Mouse (Mus musculus): ENCODE results near the gene Gadl1. TPM values are rescaled to one million over a fixed set of nuclear protein-coding genes. Genes with fewer than 3 reads are reported as not detected.

Gene Gadl1
- polyA plus RNA-seq, 1 experiment from 2014 or later, result 0.60 TPM

GRCm38 (mm10) chr9:115908325-115908724 is 930 bp upstream of the Gadl1 start:
- Histone ChIP-seq H3K36me3 (no peaks in the 10 kb centered on the region), H3K4me3 (peak overlapping the region; percentile 11; the same call in 1 of the 2 replicates), H3K27ac (no peak overlapping the region), H3K4me2 (replicated peaks) (peak overlapping the region; percentile 49), H3K27me3 (0 out of 2 replicates have a peak, but pooled peaks cover 4% of the 10 kb centered on the region), H3K9me3 (no peaks in the 10 kb centered on the region), H3K9ac (peak overlapping the region; percentile 39; the same call in 1 of the 2 replicates), H3K4me1 (peaks cover 13% of the 10 kb centered on the region)
- WGBS, result 11% methylated on average over 15 of the region's 15 CpGs
- no peak for ATAC-seq (ENCODE audit: low FRiP score, low read depth)

DNA sequence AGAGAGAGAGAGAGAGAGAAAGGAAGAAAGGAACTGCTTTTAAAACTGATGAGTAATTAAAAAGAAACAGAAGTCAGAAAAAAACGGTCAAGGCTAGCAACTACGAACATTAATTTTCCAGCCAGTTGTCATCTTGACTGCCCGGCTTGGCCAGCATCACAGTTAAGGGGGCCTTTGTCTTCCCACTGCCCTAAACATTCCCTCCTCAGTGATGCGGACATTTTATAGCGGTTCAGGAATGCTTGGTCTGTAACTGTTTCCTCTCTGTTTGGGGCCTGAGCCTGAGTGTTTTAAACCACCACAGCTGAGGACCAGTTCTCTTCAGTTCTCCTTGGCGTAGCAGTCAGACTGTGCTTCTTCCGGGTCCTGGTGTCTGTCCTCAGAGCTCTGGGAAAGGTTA is 4.8 kb downstream of the Gadl1 start:
- H3K27me3 ChIP-seq, result no peaks in the 10 kb centered on the region
- 19% methylated on average over 7 of the region's 7 CpGs for WGBS
- H3K4me1 ChIP-seq, result peaks cover 24% of the 10 kb centered on the region
- ATAC-seq (ENCODE audit: low FRiP score, low read depth), result no peak
- no peaks in the 10 kb centered on the region for H3K36me3 ChIP-seq
- H3K4me3 ChIP-seq, result no peak overlapping the region
- H3K4me2 ChIP-seq (replicated peaks), result no peak overlapping the region
- H3K9me3 ChIP-seq, result 0 out of 2 replicates have a peak, but pooled peaks cover under 1% of the 10 kb centered on the region
- peak overlapping the region; percentile 72 for H3K27ac ChIP-seq
- no peak overlapping the region for H3K9ac ChIP-seq

GRCm38 (mm10) chr9:115915586-115916270 is 6.5 kb downstream of the Gadl1 start:
- H3K4me1 ChIP-seq, result peaks cover 24% of the 10 kb centered on the region
- H3K36me3 ChIP-seq, result no peaks in the 10 kb centered on the region
- H3K27ac ChIP-seq, result no peak overlapping the region
- no peaks in the 10 kb centered on the region for H3K27me3 ChIP-seq
- H3K9me3 ChIP-seq, result 0 out of 2 replicates have a peak, but pooled peaks cover 6% of the 10 kb centered on the region
- no peak for ATAC-seq (ENCODE audit: low FRiP score, low read depth)
- 46% methylated on average over 14 of the region's 14 CpGs for WGBS
- no peak overlapping the region for H3K4me2 ChIP-seq (replicated peaks)
- H3K9ac ChIP-seq, result no peak overlapping the region
- no peak overlapping the region for H3K4me3 ChIP-seq

DNA sequence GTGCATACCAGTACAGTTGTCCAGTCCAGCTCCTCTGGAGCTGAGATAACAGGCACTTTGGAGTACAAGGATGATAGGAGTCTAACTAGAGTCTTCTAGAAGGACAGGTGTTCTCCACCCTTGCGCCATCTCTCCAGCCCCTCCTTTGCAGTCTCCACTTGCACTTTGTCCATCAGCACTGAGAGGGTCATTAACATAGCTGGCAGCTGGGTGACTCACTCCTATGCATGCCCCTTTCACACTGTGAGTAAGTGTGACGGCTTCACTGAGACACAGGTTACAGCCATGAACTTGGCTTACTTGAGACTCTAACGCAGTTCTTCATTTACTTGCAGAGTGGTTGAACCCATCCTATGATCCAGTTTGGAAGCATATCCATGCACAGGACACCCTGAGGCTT is 10.5 kb downstream of the Gadl1 start:
- ATAC-seq (ENCODE audit: low FRiP score, low read depth), result no peak
- WGBS, result 92% methylated on average over 3 of the region's 3 CpGs

GRCm38 (mm10) chr9:115922662-115923061 is 13.4 kb downstream of the Gadl1 start:
- Histone ChIP-seq H3K9ac (no peak overlapping the region), H3K4me3 (no peak overlapping the region), H3K4me1 (peaks cover 5% of the 10 kb centered on the region; the same call in 1 of the 2 replicates), H3K9me3 (0 out of 2 replicates have a peak, but pooled peaks cover 6% of the 10 kb centered on the region), H3K36me3 (no peaks in the 10 kb centered on the region), H3K27me3 (no peaks in the 10 kb centered on the region), H3K27ac (no peak overlapping the region), H3K4me2 (replicated peaks) (no peak overlapping the region)
- ATAC-seq (ENCODE audit: low FRiP score, low read depth), result no peak
- WGBS, result 82% methylated on average over 10 of the region's 10 CpGs

More for the DNA sequence above, 10.5 kb downstream of the Gadl1 start:
- H3K9ac ChIP-seq, result no peak overlapping the region
- peaks cover 11% of the 10 kb centered on the region for H3K4me1 ChIP-seq
- no peaks in the 10 kb centered on the region for H3K36me3 ChIP-seq
- H3K27ac ChIP-seq, result no peak overlapping the region
- H3K4me3 ChIP-seq, result no peak overlapping the region
- H3K27me3 ChIP-seq, result no peaks in the 10 kb centered on the region
- H3K9me3 ChIP-seq, result 0 out of 2 replicates have a peak, but pooled peaks cover 6% of the 10 kb centered on the region
- no peak overlapping the region for H3K4me2 ChIP-seq (replicated peaks)

DNA sequence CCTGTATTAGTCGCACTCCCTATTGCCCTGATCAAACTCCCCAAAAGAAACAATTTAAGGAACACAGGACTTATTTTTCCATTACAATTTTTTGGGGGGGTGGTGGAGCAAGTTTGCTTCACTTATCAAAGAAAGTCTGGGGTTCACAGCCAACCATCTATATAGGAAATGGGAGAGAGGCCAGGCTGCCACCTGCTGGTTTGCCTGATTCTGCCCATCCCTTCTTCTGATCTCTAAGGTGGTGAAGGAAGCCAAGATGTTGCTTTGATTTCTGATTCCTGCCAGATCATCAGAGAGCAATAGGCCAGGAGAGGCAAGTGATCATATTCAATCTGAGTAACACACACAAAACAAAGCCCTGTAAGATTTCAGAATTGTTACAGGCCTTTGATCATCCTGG is 14.8 kb downstream of the Gadl1 start:
- H3K9ac ChIP-seq, result no peak overlapping the region
- H3K27ac ChIP-seq, result no peak overlapping the region
- no peak overlapping the region for H3K4me2 ChIP-seq (replicated peaks)
- H3K36me3 ChIP-seq, result no peaks in the 10 kb centered on the region
- 88% methylated on average over 1 of the region's 1 CpGs for WGBS
- no peak for ATAC-seq (ENCODE audit: low FRiP score, low read depth)
- H3K9me3 ChIP-seq, result 0 out of 2 replicates have a peak, but pooled peaks cover 4% of the 10 kb centered on the region
- no peaks in the 10 kb centered on the region for H3K27me3 ChIP-seq
- H3K4me3 ChIP-seq, result no peak overlapping the region
- H3K4me1 ChIP-seq, result peaks cover 6% of the 10 kb centered on the region; the same call in 1 of the 2 replicates

GRCm38 (mm10) chr9:115931803-115932202 is 22.5 kb downstream of the Gadl1 start:
- Histone ChIP-seq H3K36me3 (no peaks in the 10 kb centered on the region), H3K4me3 (no peak overlapping the region), H3K9ac (no peak overlapping the region), H3K4me2 (replicated peaks) (no peak overlapping the region), H3K4me1 (peaks cover 23% of the 10 kb centered on the region), H3K27ac (no peak overlapping the region), H3K9me3 (no peaks in the 10 kb centered on the region), H3K27me3 (no peaks in the 10 kb centered on the region)
- WGBS, result 90% methylated on average over 2 of the region's 2 CpGs
- ATAC-seq (ENCODE audit: low FRiP score, low read depth), result no peak

GRCm38 (mm10) chr9:115932741-115933140 is 23.5 kb downstream of the Gadl1 start:
- Histone ChIP-seq H3K4me3 (no peak overlapping the region), H3K4me1 (peaks cover 16% of the 10 kb centered on the region), H3K4me2 (replicated peaks) (peak overlapping the region; percentile 27; the same call in 1 of the 2 replicates), H3K9ac (no peak overlapping the region), H3K36me3 (no peaks in the 10 kb centered on the region), H3K27me3 (no peaks in the 10 kb centered on the region), H3K9me3 (no peaks in the 10 kb centered on the region), H3K27ac (peak overlapping the region; percentile 69)
- no peak for ATAC-seq (ENCODE audit: low FRiP score, low read depth)
- WGBS, result 78% methylated on average over 4 of the region's 4 CpGs

- no peaks in the 10 kb centered on the region for H3K36me3 ChIP-seq
- H3K27ac ChIP-seq, result peak overlapping the region; percentile 74
- 24% methylated on average over 7 of the region's 7 CpGs for WGBS
- ATAC-seq (ENCODE audit: low FRiP score, low read depth), result peak; percentile 75
- H3K4me1 ChIP-seq, result peaks cover 18% of the 10 kb centered on the region
- H3K9ac ChIP-seq, result no peak overlapping the region
- H3K4me2 ChIP-seq (replicated peaks), result peak overlapping the region; percentile 27; the same call in 1 of the 2 replicates
- no peak overlapping the region for H3K4me3 ChIP-seq
- no peaks in the 10 kb centered on the region for H3K9me3 ChIP-seq
- H3K27me3 ChIP-seq, result no peaks in the 10 kb centered on the region
Measured at GRCm38 (mm10) chr9:115933243-115933964, 24.1 kb downstream of the Gadl1 start.

- Histone ChIP-seq H3K4me1 (peaks cover 25% of the 10 kb centered on the region), H3K9ac (no peak overlapping the region), H3K9me3 (no peaks in the 10 kb centered on the region), H3K4me3 (no peak overlapping the region), H3K4me2 (replicated peaks) (no peak overlapping the region), H3K36me3 (no peaks in the 10 kb centered on the region), H3K27me3 (no peaks in the 10 kb centered on the region), H3K27ac (peak overlapping the region; percentile 67; the same call in 1 of the 2 replicates)
- ATAC-seq (ENCODE audit: low FRiP score, low read depth), result no peak
- 83% methylated on average over 11 of the region's 11 CpGs for WGBS
Measured at GRCm38 (mm10) chr9:115934288-115934687, 25.0 kb downstream of the Gadl1 start.

- Histone ChIP-seq H3K4me3 (no peak overlapping the region), H3K9me3 (no peaks in the 10 kb centered on the region), H3K36me3 (no peaks in the 10 kb centered on the region), H3K4me1 (peaks cover 27% of the 10 kb centered on the region), H3K4me2 (replicated peaks) (no peak overlapping the region), H3K9ac (no peak overlapping the region), H3K27me3 (no peaks in the 10 kb centered on the region), H3K27ac (no peak overlapping the region)
- WGBS, result 70% methylated on average over 2 of the region's 2 CpGs
- ATAC-seq (ENCODE audit: low FRiP score, low read depth), result no peak
Measured at GRCm38 (mm10) chr9:115936350-115936749, 27.1 kb downstream of the Gadl1 start.

- no peak for ATAC-seq (ENCODE audit: low FRiP score, low read depth)
- no peak overlapping the region for H3K9ac ChIP-seq
- no peak overlapping the region for H3K4me2 ChIP-seq (replicated peaks)
- WGBS, result 96% methylated on average over 5 of the region's 5 CpGs
- H3K27ac ChIP-seq, result no peak overlapping the region
- H3K27me3 ChIP-seq, result no peaks in the 10 kb centered on the region
- no peaks in the 10 kb centered on the region for H3K9me3 ChIP-seq
- H3K4me3 ChIP-seq, result no peak overlapping the region
- peaks cover 28% of the 10 kb centered on the region for H3K4me1 ChIP-seq
- no peaks in the 10 kb centered on the region for H3K36me3 ChIP-seq
Measured at GRCm38 (mm10) chr9:115937915-115938314, 28.7 kb downstream of the Gadl1 start.

Data from limb, embryonic 13.5 days (tissue).